Mouse (Mus musculus) activated CD4-positive, CD25-positive, alpha-beta regulatory T cell, adult 9 weeks (primary cell): ENCODE results near the gene Trak2. TPM values are rescaled to one million over a fixed set of nuclear protein-coding genes. Genes with fewer than 3 reads are reported as not detected.

ENCODE experiments used
- polyA plus RNA-seq: library from polyadenylated mRNA; unstranded; fragments of 100-300 nt; shearing (Covaris generic); gene quantifications from one replicate; pipeline ENCODE4 v1.2.1, GENCODE M21; 2017

The Trak2 gene
- polyA plus RNA-seq: 40.4 TPM

DNA sequence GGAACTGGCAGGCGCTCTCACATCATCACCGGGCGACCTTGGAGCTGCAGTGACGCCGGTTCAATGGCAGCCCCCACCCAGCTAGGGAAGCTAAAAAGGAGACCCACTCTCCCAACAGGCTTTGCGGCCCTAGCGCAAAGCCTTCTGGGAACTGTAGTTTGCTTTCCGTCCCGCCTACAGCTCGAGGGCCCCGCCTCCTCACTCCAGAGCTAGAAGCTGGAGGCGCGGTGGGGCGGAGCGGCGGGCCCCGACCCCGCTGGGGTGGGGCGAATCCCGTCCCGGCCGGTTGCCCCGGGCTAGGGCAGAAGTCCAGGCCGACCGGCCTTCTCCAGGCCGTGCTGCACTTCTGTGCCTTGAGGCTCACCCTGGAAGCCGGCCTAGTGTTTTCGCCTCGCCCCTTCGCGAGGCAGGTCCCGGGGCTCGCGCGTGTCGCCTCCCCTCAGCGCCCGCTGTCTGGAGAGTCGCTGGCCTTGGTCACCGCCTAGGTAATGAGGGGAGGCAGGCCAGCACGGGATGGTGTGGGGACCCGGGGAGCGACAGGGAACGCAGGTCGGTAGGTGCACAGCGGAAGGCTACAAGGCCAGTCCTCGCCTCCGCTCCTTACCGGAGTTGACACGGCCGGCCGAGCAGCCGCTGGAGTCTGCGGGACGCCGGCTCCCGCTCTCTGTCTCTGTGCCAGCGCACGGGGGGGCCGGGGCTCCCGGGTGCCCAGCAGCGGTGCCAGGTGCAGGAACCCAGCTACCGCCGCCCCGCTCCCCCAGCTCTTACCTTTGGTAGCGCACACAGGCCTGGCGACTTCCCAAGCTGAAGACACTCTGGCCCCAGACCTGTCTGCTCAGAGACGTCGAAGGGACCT, at the start of gene Trak2, which contains the start of gene Stradb:
TSS of gene Trak2 (minus strand) at position 65 of the 856 bp plus-strand sequence.
TSS of gene Stradb (plus strand) at position 157 of the 856 bp plus-strand sequence.

Other genes with a start within 250 kb of the Trak2 start
- 278 TPM for gene Casp8, start 178.1 kb downstream of the Trak2 start, polyA plus RNA-seq
- 24.5 TPM for gene Stradb, start 92 bp upstream of the Trak2 start, polyA plus RNA-seq
- gene C2cd6, start 121.5 kb upstream of the Trak2 start, polyA plus RNA-seq: not detected
- gene Tmem237, start 147.0 kb upstream of the Trak2 start, polyA plus RNA-seq: 13.9 TPM
- 0.32 TPM for gene Mpp4, start 190.0 kb upstream of the Trak2 start, polyA plus RNA-seq